Mouse (Mus musculus) heart, embryonic 12.5 days (tissue): ENCODE data around the gene Hoxb7. TPM values are rescaled to one million over a fixed set of nuclear protein-coding genes. Genes with fewer than 3 reads are reported as not detected.

ENCODE experiments used
- ATAC-seq: fragments of 200-750 bp; cut with Nextera tagmentation; 2 replicates; pipeline ENCODE4 v1.8.0; 2017; ENCODE audit warnings: moderate TSS enrichment, moderate library complexity; ENCODE audit not compliant: insufficient number of reproducible peaks, low FRiP score
- H3K27ac ChIP-seq: fragments of 300-500 bp; sonication (generic); 2 replicates; pipeline ENCODE4 v1.5.1; 2016; ENCODE audit warnings: mild to moderate bottlenecking, moderate library complexity; ENCODE audit not compliant: poor library complexity, severe bottlenecking
- H3K27me3 ChIP-seq: fragments of 300-500 bp; sonication (generic); replicated peaks from 2 replicates; pipeline ENCODE4 v1.6.1; 2016; ENCODE audit warnings: mild to moderate bottlenecking, moderate library complexity
- H3K36me3 ChIP-seq: fragments of 300-500 bp; sonication (generic); 2 replicates; pipeline ENCODE4 v1.6.1; 2016; ENCODE audit warnings: mild to moderate bottlenecking, moderate library complexity
- H3K4me1 ChIP-seq: fragments of 300-500 bp; sonication (generic); replicated peaks from 2 replicates; pipeline ENCODE4 v1.6.1; 2016; ENCODE audit warnings: mild to moderate bottlenecking
- H3K4me2 ChIP-seq: fragments of 300-500 bp; sonication (generic); 2 replicates; pipeline ENCODE4 v1.6.1; 2016; ENCODE audit warnings: mild to moderate bottlenecking, moderate library complexity
- H3K4me3 ChIP-seq: fragments of 300-500 bp; sonication (generic); 2 replicates; pipeline ENCODE4 v1.5.1; 2016; ENCODE audit warnings: mild to moderate bottlenecking
- H3K9ac ChIP-seq: fragments of 300-500 bp; sonication (generic); 2 replicates; pipeline ENCODE4 v1.6.1; 2016; ENCODE audit warnings: mild to moderate bottlenecking, moderate library complexity
- H3K9me3 ChIP-seq: fragments of 300-500 bp; sonication (generic); replicated peaks from 2 replicates; pipeline ENCODE4 v1.6.1; 2016; ENCODE audit warnings: mild to moderate bottlenecking, moderate library complexity
- WGBS: fragments of 180-500 bp; shearing (Covaris S2); methylation state at CpG from one replicate; pipeline ENCODE4 v1.1.7; 2016; 5-methylcytosine and 5-hydroxymethylcytosine counted together
- polyA plus RNA-seq: library from polyadenylated mRNA; unstranded; fragments of >200 nt; fragmentation: Nextera tagmentation; extraction: Ambion mirVana; gene quantifications from 2 replicates; pipeline ENCODE4 v1.2.1, GENCODE M21; 2016

The Hoxb7 gene
- polyA plus RNA-seq, 1 experiment from 2014 or later = 0.22 TPM

DNA sequence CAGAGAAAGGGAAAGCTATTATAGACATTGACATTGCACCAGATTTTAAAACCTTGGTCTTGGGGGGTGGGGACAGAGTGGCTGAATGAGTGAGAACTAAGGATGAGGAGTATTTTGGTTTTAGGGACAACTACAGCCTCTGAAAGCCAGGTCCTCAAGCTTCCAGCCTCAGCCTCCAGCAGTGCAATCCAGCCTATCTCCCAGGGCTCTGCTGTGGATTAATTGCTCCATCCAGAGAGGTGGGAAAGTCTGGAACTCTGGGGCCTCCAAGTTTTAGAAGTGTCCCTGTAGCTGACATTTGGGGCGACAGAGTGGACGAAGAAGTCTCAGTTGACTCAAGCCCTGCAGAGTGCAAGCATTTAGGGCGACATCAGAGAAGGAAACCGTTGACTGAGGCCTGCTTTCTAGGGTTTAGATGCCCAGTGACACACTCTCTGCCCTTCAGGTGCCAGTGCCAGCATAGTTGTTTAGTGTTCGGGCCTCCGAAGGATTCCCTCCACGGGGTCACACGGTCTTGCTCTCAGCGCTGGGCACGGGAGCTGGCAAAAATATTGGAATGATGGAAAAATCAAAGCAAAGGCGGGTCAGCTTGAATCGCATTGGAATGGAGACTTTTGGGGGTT lies 27.5 kb downstream of the Hoxb7 start:
- Histone ChIP-seq H3K9ac (no peak overlapping the region), H3K36me3 (no peaks in the 10 kb centered on the region), H3K27ac (no peak overlapping the region), H3K4me1 (peaks cover 7% of the 10 kb centered on the region), H3K27me3 (peaks cover 99% of the 10 kb centered on the region), H3K4me3 (no peak overlapping the region), H3K4me2 (no peak overlapping the region), H3K9me3 (no peaks in the 10 kb centered on the region)
- WGBS = 17% methylated on average over 12 of the region's 12 CpGs
- ATAC-seq = no peak

DNA sequence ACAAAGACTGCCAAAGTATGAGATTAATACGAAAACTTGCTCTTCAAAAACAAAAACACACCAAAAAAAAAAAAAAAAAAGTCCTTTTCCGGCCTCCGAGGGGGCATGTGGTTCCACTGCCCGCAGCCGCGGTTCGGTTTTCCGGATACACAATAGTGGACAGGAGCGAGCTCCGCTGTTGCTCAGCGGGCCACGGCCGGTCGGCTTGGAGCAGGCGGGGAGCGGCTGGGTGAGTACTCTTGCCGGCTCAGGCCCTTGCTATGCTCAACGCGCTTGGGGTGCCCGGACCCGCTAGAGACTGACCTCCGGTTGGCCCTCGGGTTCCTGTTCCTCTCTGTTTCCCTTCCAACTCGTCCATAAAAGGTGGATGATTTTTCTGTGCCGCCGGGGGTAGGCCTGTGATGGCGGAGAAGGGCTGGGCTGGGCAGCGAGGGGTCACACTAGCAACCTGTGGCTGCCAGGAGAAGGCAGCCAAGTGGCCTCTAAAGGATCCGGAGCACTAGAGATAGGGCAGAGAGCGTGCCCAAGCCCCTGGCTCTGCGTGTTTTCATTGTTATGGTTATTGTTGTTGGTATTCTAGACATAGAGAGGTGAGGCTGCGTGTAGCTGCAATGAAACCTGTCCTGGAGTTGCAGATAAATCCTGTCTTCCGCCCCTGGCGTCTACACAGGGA lies 28.4 kb downstream of the Hoxb7 start:
- Histone ChIP-seq H3K36me3 (no peaks in the 10 kb centered on the region), H3K27ac (no peak overlapping the region), H3K4me3 (peak overlapping the region; percentile 23; the same call in 1 of the 2 replicates), H3K9ac (no peak overlapping the region), H3K27me3 (peaks cover 99% of the 10 kb centered on the region), H3K4me2 (peak overlapping the region; percentile 21; the same call in 1 of the 2 replicates), H3K4me1 (peaks cover 12% of the 10 kb centered on the region), H3K9me3 (no peaks in the 10 kb centered on the region)
- WGBS = 3% methylated on average over 34 of the region's 34 CpGs
- ATAC-seq = no peak

DNA sequence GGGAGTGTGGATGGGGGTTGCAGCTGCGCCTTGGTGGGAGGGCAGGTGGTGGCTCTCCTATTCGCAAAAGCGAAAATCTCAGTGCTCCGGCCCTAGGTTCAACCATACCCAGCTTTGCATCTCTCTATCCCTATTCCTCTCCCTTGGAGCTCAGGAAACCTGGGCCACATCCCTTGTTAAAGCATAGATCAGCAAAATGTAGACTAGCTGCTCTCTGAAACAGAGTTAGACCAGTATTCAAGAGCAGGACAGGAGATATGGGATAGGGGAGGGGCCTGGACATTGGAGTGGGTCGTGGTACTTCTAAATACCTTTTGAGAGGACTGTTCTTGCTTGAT lies 28.9 kb downstream of the Hoxb7 start:
- no peak for ATAC-seq

GRCm38 (mm10) chr11:96316696-96317607 lies 30.5 kb downstream of the Hoxb7 start:
- ATAC-seq = no peak
- H3K4me3 ChIP-seq = no peak overlapping the region
- no peaks in the 10 kb centered on the region for H3K36me3 ChIP-seq
- peaks cover 96% of the 10 kb centered on the region for H3K27me3 ChIP-seq
- no peak overlapping the region for H3K27ac ChIP-seq
- H3K9ac ChIP-seq = no peak overlapping the region
- H3K4me1 ChIP-seq = peaks cover 16% of the 10 kb centered on the region
- H3K4me2 ChIP-seq = no peak overlapping the region
- WGBS = 13% methylated on average over 18 of the region's 18 CpGs
- H3K9me3 ChIP-seq = no peaks in the 10 kb centered on the region

More for the DNA sequence above, 28.9 kb downstream of the Hoxb7 start:
- Histone ChIP-seq H3K4me2 (peak overlapping the region; percentile 21; the same call in 1 of the 2 replicates), H3K4me3 (no peak overlapping the region), H3K9me3 (no peaks in the 10 kb centered on the region), H3K9ac (no peak overlapping the region), H3K4me1 (peaks cover 16% of the 10 kb centered on the region), H3K36me3 (no peaks in the 10 kb centered on the region), H3K27ac (no peak overlapping the region), H3K27me3 (peaks cover 99% of the 10 kb centered on the region)
- WGBS = 8% methylated on average over 5 of the region's 5 CpGs

DNA sequence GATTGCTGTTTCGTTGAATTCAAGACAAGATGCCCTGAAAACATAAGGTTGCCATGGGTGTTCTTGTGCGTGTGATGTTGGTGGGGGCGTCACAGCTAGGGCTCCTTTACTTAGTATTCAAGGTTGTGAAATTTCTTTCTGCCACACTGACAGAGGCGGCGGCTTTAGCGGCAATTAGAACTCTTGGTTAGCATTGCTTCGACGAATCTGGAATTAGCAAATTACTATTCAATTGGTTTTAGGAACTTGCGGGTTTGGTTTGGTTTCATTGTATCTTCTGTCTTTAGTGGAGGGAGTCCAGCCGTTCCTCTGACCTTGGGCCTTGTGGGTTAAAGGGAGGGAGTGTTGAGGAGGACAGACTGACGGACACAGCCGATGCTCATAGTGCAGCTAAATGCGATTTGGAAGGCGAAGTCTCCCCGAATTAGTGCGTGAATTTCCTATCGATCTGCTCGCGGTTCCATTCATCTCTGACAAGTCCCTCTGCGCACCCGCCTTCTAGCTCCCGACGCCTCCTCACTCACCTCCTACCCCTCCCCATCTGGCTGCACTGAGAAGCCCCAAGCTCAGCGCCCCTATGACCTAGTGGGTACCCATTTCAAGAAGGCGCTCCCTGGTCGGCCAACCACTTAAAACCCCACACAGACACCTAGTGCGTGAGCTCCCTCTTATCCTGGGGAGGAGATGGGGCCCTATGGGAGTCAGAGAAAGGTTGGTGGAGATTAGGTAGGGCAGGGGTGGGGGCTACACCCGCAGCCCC lies 31.4 kb downstream of the Hoxb7 start, which contains the start of gene Hoxb4:
Hoxb4 (plus strand) TSS at position 660 of the 760 bp plus-strand sequence.
- peaks cover 96% of the 10 kb centered on the region for H3K27me3 ChIP-seq
- peak within 1 kb of the TSS; percentile 66 for H3K4me2 ChIP-seq
- peak within 1 kb of the TSS; percentile 55; the same call in 1 of the 2 replicates for H3K9ac ChIP-seq
- no peak for ATAC-seq
- no peaks in the 10 kb centered on the region for H3K9me3 ChIP-seq
- no peaks in the 10 kb centered on the region for H3K36me3 ChIP-seq
- WGBS = 3% methylated on average over 28 of the region's 28 CpGs
- H3K27ac ChIP-seq = peak within 1 kb of the TSS; percentile 58; the same call in 1 of the 2 replicates
- peak within 1 kb of the TSS; percentile 54 for H3K4me3 ChIP-seq
- peaks cover 16% of the 10 kb centered on the region for H3K4me1 ChIP-seq

GRCm38 (mm10) chr11:96318368-96319070 lies 32.1 kb downstream of the Hoxb7 start:
- peaks cover 16% of the 10 kb centered on the region for H3K4me1 ChIP-seq
- peak overlapping the region; percentile 54 for H3K4me3 ChIP-seq
- peak overlapping the region; percentile 66 for H3K4me2 ChIP-seq
- ATAC-seq = peak; percentile 74; the same call in 1 of the 2 replicates
- WGBS = under 1% methylated on average over 40 of the region's 45 CpGs
- H3K27ac ChIP-seq = peak overlapping the region; percentile 58; the same call in 1 of the 2 replicates
- H3K9me3 ChIP-seq = no peaks in the 10 kb centered on the region
- H3K36me3 ChIP-seq = no peaks in the 10 kb centered on the region
- H3K27me3 ChIP-seq = peaks cover 96% of the 10 kb centered on the region
- H3K9ac ChIP-seq = peak overlapping the region; percentile 55; the same call in 1 of the 2 replicates

- Histone ChIP-seq H3K4me1 (peaks cover 16% of the 10 kb centered on the region), H3K4me3 (peak overlapping the region; percentile 54), H3K36me3 (no peaks in the 10 kb centered on the region), H3K4me2 (peak overlapping the region; percentile 66), H3K27ac (peak overlapping the region; percentile 58), H3K9me3 (no peaks in the 10 kb centered on the region), H3K9ac (peak overlapping the region; percentile 55; the same call in 1 of the 2 replicates), H3K27me3 (peaks cover 96% of the 10 kb centered on the region)
- WGBS = under 1% methylated on average over 34 of the region's 34 CpGs
- no peak for ATAC-seq
These were observed 32.9 kb downstream of the Hoxb7 start for GRCm38 (mm10) chr11:96319071-96319902.

DNA sequence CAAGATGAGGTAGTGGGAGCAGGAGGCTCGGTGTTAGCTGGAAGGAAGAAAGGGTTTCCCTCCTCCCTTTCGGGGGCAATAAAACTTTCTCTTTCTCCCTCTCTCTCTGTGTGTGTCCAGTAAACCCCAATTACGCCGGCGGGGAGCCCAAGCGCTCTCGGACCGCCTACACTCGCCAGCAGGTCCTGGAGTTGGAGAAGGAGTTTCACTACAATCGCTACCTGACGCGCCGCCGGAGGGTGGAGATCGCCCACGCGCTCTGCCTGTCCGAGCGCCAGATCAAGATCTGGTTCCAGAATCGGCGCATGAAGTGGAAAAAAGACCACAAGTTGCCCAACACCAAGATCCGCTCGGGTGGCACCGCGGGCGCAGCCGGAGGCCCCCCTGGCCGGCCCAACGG lies 33.5 kb downstream of the Hoxb7 start:
- 1% methylated on average over 29 of the region's 29 CpGs for WGBS

DNA sequence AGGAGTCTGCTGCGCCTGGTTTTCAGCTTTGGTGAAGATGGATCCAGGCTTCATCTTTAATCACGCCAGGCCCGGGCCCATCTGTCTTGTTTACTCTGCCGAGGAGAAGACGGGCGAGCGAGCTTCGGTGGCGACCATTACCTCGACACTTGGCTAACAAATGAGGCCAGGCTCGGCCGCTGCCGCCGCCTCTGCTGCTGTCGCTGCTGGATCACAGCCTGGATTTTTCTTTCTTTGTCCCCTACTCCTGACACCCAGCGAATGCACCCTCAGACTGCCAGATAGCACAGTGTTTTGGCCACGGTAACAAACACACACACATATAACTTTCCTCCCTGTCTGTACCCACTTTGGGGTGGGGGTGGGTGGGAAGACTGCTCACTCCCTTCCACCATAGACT lies 34.3 kb downstream of the Hoxb7 start:
- no peak overlapping the region for H3K27ac ChIP-seq
- H3K36me3 ChIP-seq = no peaks in the 10 kb centered on the region
- peaks cover 12% of the 10 kb centered on the region for H3K4me1 ChIP-seq
- peaks cover 96% of the 10 kb centered on the region for H3K27me3 ChIP-seq
- WGBS = 7% methylated on average over 17 of the region's 17 CpGs
- no peak for ATAC-seq
- peak overlapping the region; percentile 27 for H3K4me2 ChIP-seq
- no peak overlapping the region for H3K4me3 ChIP-seq
- no peak overlapping the region for H3K9ac ChIP-seq
- H3K9me3 ChIP-seq = no peaks in the 10 kb centered on the region

More for the DNA sequence above, 33.5 kb downstream of the Hoxb7 start:
- Histone ChIP-seq H3K4me2 (peak overlapping the region; percentile 66), H3K9ac (no peak overlapping the region; the same call in 1 of the 2 replicates), H3K27me3 (peaks cover 96% of the 10 kb centered on the region), H3K4me1 (peaks cover 12% of the 10 kb centered on the region), H3K36me3 (no peaks in the 10 kb centered on the region), H3K27ac (peak overlapping the region; percentile 52), H3K9me3 (no peaks in the 10 kb centered on the region), H3K4me3 (peak overlapping the region; percentile 54)
- no peak for ATAC-seq
